Mouse (Mus musculus) cerebellum, adult 11 months (tissue): ENCODE data around the gene Erc2.
A peak's percentile ranks its signal among the peaks of the same experiment; 100 is the strongest.

Source experiments
- DNase-seq: peaks from one replicate; pipeline ENCODE4 v3.0.0; 2022

The Erc2 gene

GRCm38 (mm10) chr14:27778503-27778902 lies 156.3 kb downstream of the Erc2 start:
- peak; percentile 38 for DNase-seq

- no peak for DNase-seq
Measured at GRCm38 (mm10) chr14:27778982-27779701, 156.9 kb downstream of the Erc2 start.

GRCm38 (mm10) chr14:27781221-27781620 lies 159.0 kb downstream of the Erc2 start:
- DNase-seq: no peak

GRCm38 (mm10) chr14:27784826-27785225 lies 162.6 kb downstream of the Erc2 start:
- no peak for DNase-seq

DNA sequence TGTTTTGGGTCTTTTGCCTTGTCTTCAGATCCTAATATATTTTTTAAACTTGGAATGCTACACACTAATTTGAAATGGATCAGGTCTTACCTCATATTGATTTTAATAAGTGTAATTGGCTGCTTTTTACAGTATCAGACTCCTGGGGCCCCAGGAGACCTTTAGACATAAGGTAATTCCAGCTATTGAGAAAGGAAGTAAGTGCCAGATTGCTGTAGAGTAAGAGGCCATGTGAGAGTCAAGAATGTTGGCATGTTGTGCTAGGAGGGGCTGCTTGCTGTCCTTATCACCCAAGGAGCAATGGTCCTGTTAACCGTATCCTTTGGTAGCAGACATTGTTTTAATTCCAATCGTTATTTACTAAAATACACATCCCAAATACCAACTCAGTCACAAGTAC lies 163.3 kb downstream of the Erc2 start:
- DNase-seq: no peak

GRCm38 (mm10) chr14:27789066-27789898 lies 167.1 kb downstream of the Erc2 start:
- no peak for DNase-seq

DNA sequence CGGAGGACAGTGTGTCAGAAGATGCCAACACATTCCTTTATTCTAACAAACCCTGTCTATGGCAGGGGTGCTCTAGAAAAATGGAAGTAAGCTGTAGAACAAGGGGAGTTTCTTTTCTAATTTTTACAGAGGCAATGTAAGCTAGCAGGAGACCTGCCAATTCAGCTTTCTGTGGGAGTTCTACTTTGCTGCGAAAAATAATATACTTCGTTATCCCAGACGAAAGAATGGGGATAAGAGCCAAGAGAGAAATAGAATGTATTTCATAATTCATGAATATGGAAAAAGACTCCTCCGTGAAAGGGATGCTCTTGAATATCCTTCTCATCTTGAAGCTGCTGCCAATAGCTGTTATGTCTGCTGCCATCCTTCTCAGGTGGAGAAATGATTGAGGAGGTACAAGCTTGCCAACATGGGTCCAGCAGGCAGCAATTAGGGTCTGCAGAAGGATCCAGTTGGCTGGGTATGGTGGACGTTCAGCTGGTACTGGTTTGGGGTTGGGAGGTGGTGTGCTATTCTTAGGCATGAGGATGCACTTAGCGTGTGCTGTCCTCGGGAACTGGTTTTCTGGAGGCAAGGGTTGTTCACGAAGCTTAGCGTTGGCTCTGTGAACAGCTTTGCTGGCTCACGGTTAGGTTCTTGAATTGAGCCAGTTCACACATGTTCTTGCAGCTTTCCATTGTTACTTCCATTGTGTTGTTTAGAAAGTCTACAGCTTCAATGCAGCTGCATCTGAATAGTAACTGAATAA lies 176.1 kb downstream of the Erc2 start:
- no peak for DNase-seq

- DNase-seq: no peak
Measured at GRCm38 (mm10) chr14:27800766-27801165, 178.5 kb downstream of the Erc2 start.

DNA sequence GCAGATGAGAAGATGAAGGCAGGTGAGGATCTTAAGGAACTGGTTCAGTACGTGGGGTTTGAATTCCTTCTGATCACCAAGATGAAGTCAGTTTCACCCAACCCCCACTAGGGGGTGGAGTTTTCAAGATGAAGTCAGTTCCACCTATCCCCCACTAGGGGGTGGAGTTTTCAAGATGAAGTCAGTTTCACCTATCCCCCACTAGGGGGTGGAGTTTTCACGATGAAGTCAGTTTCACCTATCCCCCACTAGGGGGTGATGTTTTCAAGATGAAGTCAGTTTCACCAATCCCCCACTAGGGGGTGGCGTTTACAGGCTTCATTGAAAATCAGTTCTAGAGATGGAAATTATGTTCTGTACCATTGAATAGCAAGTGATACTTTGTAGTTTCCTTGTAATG lies 181.7 kb downstream of the Erc2 start:
- no peak for DNase-seq

- DNase-seq: no peak
Measured at GRCm38 (mm10) chr14:27805064-27805463, 182.8 kb downstream of the Erc2 start.

DNA sequence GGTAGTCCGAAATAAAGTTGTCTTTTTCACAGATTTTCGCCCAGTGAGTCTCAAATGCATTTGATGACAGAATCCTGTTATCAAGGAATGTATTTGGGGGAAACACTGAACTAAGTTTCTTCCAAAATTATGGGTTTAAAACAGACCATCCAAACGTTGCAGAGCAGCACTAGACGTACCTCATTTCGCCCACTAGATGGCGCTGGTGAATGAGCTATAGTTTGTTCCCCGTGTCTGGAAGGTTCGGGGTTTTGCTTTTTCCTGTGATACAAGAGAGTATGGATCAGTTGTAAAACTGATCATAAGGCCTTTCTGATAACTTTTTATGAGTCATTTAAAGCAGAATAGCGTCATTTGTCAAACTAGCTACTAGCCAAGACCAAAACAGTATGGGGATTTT lies 185.9 kb downstream of the Erc2 start:
- DNase-seq: peak; percentile 28

GRCm38 (mm10) chr14:27808523-27809114 lies 186.4 kb downstream of the Erc2 start:
- DNase-seq: no peak

DNA sequence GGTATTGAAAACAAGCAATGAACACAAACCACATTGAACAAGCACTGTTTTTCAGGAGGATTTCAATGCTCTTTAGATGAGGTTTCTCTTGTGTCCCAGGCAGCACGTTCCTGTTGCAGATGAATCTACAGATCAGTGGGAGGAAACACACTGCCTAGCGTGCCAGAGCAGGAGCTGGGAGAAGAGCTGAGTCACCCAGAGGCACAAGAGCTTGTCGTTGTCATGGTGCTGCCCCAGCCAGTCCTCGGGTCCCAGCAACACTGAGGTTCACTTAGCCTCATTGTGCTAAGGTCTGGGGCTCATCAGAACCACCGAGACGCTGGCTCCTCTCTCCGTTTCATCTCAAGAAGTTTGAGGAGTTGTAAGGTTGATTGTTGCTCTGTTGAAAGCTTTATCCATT lies 188.6 kb downstream of the Erc2 start:
- no peak for DNase-seq

- DNase-seq: no peak
Measured at GRCm38 (mm10) chr14:27811649-27812048, 189.4 kb downstream of the Erc2 start.

DNA sequence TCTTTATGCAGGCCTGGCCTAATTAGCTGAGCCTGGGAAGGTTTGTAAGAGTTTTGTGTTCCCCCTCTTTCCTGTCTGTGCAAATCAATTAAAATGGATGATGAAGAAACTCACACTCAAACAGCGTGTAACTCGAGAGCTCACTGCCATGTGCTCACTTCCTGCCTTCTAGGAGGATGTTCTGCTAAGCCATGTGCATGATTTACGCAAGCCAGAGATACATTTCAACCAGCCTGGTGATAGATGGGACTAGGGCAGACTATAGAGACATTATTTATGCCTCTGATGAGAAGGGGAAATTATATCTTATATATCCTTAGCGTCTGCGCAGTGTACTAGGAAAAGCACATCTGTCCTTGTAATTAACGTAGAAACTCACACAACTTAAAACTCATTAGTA lies 193.5 kb downstream of the Erc2 start:
- no peak for DNase-seq

DNA sequence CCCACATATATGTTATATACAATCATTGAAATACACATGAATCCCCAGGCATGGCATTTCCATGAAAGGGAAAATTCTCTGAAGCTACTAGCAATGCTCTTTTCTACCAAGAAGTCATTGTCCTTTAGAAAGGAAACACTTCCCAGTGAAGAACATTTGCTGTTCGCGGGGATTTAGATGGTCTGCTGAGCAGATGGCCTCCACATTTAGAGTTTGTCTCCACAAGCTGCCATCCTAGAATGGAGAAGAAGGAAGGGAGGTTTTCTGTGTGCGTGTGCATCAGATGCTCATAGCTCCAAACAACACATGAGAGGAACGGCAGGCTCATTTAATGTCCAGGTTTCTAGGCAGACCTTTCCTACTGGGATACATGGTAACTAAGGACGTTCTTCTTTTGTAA lies 196.8 kb downstream of the Erc2 start:
- no peak for DNase-seq

DNA sequence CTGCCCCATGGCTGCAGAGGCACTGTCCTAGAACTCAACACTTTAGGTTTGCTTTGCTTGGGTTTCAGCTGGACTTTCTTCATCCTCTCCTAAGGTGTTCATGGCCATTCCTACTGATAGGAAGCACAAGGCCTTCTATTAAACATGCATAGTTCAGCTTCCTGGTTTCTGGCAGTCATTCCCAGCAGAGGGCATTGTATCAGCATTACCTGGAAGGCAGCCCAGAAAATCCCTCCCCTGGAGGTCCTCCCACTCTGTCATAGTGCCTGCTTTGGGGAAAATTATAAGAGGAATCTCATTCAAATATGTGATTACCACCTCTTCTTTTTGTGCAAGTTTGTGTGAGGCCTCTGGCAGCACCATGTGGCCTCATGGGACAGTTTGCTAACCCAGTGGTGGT lies 199.6 kb downstream of the Erc2 start:
- peak; percentile 15 for DNase-seq

- DNase-seq: no peak
Measured at GRCm38 (mm10) chr14:27822566-27822965, 200.3 kb downstream of the Erc2 start.

DNA sequence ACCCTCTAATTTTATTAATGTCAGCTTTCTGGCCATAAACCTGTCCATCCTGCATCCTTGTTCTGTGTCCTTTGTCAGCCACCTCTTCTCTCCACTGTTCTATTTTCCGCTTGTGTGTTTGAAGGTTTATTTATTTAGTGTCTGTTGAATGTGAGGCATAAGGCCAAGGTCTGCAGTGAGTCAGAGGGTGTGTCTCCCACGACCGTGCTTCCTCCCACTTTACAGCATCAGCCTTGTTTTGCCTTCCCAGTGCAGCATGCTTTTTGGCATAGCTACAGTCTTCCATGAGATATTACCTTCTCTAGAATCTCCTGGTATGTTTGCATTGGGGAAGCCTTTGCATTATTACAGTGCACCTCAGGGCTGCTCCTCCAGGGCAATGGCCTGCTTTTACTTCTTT lies 200.8 kb downstream of the Erc2 start:
- DNase-seq: no peak

DNA sequence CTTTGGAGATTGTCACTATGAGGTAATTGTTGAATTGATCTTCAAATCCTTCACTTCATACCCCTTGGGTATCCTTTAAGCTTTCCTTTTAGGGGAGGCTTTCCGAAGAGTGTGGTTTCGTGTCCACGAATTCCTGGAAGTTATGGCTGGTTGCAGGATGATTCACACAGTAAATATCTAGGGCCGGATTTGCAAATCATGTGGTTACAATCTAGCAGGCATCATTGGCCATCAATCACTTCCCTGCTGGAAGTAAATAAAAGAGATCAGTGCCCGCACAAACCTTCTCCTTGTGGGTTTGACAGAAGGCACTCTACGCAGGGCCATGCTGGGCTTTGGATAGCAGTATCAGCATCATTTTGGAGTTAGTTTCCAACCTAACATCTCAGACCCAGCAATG lies 201.7 kb downstream of the Erc2 start:
- DNase-seq: no peak

- no peak for DNase-seq
Measured at GRCm38 (mm10) chr14:27826829-27827228, 204.6 kb downstream of the Erc2 start.

DNA sequence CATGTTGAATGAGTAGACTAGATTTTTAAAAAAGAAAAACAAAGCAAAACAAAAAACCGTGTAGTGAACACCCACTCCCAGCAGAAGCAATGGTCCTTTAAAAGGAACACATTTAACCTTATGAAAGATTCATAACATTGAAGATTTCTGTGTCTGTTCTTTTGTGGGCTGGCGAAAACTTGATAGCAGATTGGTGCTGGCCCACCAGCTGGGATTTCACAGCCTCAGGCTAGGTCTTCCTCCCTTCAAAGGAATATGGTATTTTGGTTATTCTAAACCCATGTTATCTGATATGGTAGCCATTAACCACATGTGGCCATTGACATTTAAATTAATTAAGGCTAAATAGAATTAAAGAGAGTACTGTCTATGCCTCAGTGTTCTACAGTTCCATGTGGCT lies 205.9 kb downstream of the Erc2 start:
- no peak for DNase-seq

DNA sequence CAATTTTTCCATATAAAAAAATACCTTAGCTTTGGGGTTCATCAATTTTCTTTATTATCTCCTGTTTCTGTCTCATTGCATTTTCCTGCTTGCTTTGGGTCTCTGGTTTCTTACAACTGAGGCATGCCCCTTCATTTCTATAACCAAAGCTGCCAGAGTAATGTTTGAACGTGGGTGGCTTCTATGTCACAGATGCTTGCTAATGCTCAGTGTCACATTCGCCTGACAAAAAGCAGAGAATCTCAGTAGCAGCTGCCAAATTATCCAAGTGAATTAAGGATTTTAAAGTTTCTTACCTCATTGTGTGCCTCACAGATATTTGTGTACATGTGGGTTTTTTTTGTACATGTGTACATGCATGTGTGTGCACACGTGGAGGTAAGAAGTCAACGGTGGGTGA lies 210.0 kb downstream of the Erc2 start:
- no peak for DNase-seq
